Mouse (Mus musculus): ENCODE data around the gene Aebp1. TPM values are rescaled to one million over a fixed set of nuclear protein-coding genes. Genes with fewer than 3 reads are reported as not detected.

The Aebp1 gene
- total RNA-seq, 4 experiments from 2014 or later = 12.3 to 25.9 (median 19.4) TPM

GRCm38 (mm10) chr11:5893807-5894206, 32.1 kb downstream of the Aebp1 start:
- DNase-seq (ENCODE audit: low spot score in 2 of 2) = no peak

GRCm38 (mm10) chr11:5897230-5897629, 35.5 kb downstream of the Aebp1 start:
- DNase-seq (ENCODE audit: low spot score in 2 of 2) = no peak

- no peak for DNase-seq (ENCODE audit: low spot score in 2 of 2)
These were observed 36.1 kb downstream of the Aebp1 start for GRCm38 (mm10) chr11:5897839-5898238.

GRCm38 (mm10) chr11:5898531-5898930, 36.8 kb downstream of the Aebp1 start, which contains the start of gene Myl7:
Gene Myl7 (minus strand): TSS chr11:5898782.
- DNase-seq (ENCODE audit: low spot score in 2 of 2) = no peak

- DNase-seq (ENCODE audit: low spot score in 2 of 2) = no peak
These were observed 37.5 kb downstream of the Aebp1 start for GRCm38 (mm10) chr11:5899286-5899685.

GRCm38 (mm10) chr11:5901320-5901719, 39.6 kb downstream of the Aebp1 start:
- no peak for DNase-seq (ENCODE audit: low spot score in 2 of 2)

GRCm38 (mm10) chr11:5901950-5902349, 40.2 kb downstream of the Aebp1 start:
- DNase-seq (ENCODE audit: low spot score in 2 of 2) = no peak

- DNase-seq (ENCODE audit: low spot score in 2 of 2) = no peak
These were observed 40.6 kb downstream of the Aebp1 start for GRCm38 (mm10) chr11:5902390-5902789.

GRCm38 (mm10) chr11:5903844-5904243, 42.1 kb downstream of the Aebp1 start:
- no peak for DNase-seq (ENCODE audit: low spot score in 2 of 2)

- DNase-seq (ENCODE audit: low spot score in 2 of 2) = no peak
These were observed 42.6 kb downstream of the Aebp1 start for GRCm38 (mm10) chr11:5904357-5904756.

- no peak for DNase-seq (ENCODE audit: low spot score in 2 of 2)
These were observed 43.1 kb downstream of the Aebp1 start for GRCm38 (mm10) chr11:5904871-5905270.

- DNase-seq (ENCODE audit: low spot score in 2 of 2) = no peak
These were observed 44.2 kb downstream of the Aebp1 start for GRCm38 (mm10) chr11:5905778-5906518.

GRCm38 (mm10) chr11:5907096-5907495, 45.3 kb downstream of the Aebp1 start:
- no peak for DNase-seq (ENCODE audit: low spot score in 2 of 2)

- DNase-seq (ENCODE audit: low spot score in 2 of 2) = no peak
These were observed 46.9 kb downstream of the Aebp1 start for GRCm38 (mm10) chr11:5908642-5909041.

- DNase-seq (ENCODE audit: low spot score in 2 of 2) = peak in 1 of 2 experiments; percentile 74
These were observed 50.9 kb downstream of the Aebp1 start for GRCm38 (mm10) chr11:5912635-5913034.

GRCm38 (mm10) chr11:5913256-5913655, 51.5 kb downstream of the Aebp1 start:
- DNase-seq (ENCODE audit: low spot score in 2 of 2) = no peak

- no peak for DNase-seq (ENCODE audit: low spot score in 2 of 2)
These were observed 52.2 kb downstream of the Aebp1 start for GRCm38 (mm10) chr11:5913936-5914335.

GRCm38 (mm10) chr11:5914940-5915339, 53.2 kb downstream of the Aebp1 start:
- DNase-seq (ENCODE audit: low spot score in 2 of 2) = no peak

- DNase-seq (ENCODE audit: low spot score in 2 of 2) = no peak
These were observed 53.9 kb downstream of the Aebp1 start for GRCm38 (mm10) chr11:5915429-5916177.

- DNase-seq (ENCODE audit: low spot score in 2 of 2) = no peak
These were observed 54.4 kb downstream of the Aebp1 start for GRCm38 (mm10) chr11:5916178-5916548.

- no peak for DNase-seq (ENCODE audit: low spot score in 2 of 2)
These were observed 56.4 kb downstream of the Aebp1 start for GRCm38 (mm10) chr11:5918111-5918510.

- DNase-seq (ENCODE audit: low spot score in 2 of 2) = no peak
These were observed 57.9 kb downstream of the Aebp1 start for GRCm38 (mm10) chr11:5919606-5920005.
